Mouse (Mus musculus): ENCODE measurements around the gene N4bp3. TPM values are rescaled to one million over a fixed set of nuclear protein-coding genes. Genes with fewer than 3 reads are reported as not detected.

The N4bp3 gene
- 3.8 TPM for total RNA-seq (2023)

DNA sequence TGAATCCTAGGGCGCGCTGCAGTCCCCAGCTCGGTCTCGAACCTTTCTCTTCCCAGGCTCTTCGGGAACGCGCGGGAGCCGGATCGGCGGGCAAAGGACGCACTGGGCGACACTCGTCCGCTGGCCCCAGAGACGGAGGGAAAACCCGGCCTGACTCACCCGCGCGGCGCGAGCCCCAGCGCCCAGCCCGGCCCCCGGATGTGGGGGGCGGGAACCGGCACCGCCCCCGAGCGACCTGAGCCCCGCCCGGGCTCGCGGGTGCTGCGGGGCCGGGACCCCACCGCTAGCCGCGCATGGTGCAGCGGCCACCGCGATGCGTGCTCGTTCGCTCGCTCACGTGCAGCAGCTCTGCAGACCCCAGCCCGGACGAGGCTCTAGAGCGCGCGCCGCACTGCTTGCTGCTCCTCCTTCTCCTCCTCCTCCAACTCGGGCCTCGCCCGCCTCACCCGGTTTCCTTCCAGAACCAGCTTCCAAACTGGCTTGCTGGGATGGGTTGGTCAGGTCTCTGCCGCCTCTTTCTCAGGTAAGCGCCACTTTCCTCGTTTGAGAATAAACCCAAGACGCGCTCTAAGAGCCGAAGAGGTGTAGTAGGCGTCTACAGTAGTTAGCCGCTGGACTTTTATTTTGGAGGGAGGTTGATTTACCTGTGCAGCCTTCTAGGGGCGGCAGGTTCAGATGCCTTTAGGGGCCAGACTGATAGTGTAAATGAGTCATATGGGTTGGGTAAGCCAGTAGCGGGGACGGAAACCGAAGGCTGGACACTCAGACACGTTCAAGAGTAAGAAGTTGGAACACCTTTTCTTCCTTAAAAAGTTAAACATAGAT, at the start of gene N4bp3, which contains the start of gene D930048N14Rik:
N4bp3 (minus strand) TSS at position 152 of the 825 bp plus-strand sequence.
D930048N14Rik (plus strand) TSS at position 264 of the 825 bp plus-strand sequence.

DNA sequence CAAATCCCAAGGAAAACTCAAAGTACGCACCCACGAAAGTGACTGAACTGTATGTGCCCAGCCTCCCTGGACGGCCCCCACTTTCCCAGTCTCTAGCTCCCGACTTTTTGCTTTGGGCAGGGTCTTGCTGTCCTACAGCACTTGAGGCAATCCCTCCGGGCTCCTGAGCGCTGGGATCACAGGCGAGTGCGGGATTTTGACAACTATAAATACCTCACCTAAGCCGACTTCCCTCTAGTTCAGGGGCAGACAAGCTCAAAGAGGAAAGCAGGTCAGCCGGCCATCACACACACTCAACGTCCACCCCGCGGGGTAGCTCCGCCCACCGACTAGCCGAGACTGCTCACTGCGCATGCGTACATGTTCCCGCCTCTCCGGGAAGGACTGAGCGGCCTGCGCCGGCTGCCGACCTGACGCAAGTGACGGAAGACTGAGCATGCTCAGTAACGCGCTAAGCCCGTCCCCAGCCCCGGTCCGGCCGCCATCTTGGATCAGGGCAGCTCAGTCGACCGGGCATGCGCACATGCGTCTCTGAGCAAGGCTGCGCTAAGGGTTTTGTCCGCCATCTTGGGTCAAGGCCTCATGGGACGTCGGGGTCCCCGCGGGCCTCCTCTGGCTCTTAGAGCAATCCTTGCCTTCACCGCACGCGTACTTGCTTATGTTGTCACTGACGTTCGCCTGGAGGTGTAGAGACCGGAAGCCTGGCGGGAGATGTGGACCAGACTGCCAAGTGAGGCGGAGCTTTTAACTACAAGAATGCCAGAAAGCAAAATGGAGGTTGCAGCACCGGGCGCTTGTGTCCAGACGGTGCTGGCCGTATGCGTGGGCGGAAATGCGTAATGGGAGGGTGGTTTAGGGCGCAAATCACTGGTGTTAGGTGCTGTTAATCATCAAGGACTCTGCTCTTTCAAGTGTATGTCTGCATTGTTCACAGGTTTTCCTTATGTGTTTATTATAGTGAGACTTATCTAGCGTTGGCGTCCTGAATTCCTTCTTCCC, 38.0 kb upstream of the N4bp3 start, which contains the start of gene 0610009B22Rik:
0610009B22Rik (minus strand) TSS at position 545 of the 999 bp plus-strand sequence.

DNA sequence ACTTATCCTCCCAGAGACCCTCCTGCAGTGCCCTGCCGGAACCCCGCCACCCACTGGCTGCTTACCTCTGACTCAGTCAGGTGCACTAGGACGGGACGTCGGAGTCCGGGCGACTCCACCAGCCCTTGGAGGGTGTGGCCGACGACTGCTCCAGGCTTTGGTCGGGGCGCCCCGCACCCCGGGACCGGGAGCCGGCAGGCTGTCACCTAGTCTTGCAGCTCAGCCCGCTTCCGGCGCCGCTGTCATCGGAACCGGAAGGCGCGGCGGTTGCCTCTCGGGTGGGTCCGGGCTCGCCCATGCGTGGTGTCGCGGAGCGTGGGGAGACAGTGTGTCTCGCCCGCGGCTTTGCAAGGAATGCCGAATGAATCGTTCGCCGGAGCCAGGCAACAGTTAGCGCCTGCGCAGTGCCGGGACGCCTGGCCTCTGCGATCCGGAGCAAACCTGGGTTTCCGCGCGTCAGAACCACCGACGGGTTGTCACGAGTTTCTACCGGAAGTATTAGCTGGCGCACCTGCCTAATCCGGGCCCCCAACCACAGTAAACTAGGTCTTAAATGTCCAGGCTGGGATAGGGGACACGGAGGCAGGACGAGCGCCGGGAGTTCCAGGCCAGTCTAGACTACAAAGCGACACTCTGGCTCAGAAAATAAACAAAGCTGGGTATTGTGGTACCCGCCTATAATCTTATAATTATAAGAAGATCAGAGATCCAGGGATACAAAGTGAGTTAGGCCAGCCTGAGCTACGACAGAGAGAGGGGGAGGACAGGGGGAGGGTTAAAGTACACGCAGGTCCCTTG, 14.9 kb downstream of the N4bp3 start, which contains the start of gene Rmnd5b:
Rmnd5b (minus strand) TSS at position 372 of the 798 bp plus-strand sequence.

DNA sequence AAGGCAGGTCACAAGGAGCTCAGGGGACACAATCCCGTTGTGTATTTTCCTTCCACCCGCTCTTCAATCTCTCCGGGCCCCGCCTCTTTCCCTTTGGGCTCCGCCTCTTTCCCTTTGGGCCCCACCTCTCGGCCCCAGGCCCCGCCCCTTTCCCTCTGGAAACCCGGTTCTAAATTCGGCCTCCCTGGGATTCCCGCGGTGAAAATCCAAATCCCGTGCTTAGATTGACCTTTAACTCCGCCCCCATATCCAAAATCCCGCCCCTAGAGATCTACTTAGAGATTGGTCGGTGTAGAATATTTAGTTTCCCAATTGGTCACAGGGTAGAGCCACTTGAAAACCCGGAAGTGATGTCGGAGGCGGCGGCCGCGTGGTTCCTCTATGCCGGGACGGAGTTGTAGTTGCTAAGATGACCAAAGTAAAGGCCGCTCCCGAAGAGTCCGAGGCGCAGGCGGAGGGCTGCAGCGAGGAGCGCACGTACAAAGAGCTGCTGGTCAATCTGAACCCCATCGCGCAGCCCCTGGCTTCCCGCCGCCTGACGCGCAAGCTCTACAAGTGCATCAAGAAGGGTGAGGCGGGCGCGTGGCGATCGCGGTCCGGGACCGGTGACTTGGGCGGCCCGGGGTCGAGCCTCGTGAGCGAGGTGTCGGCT, 31.1 kb downstream of the N4bp3 start, which contains the start of gene Nhp2:
Nhp2 (plus strand) TSS at position 327 of the 652 bp plus-strand sequence.

DNA sequence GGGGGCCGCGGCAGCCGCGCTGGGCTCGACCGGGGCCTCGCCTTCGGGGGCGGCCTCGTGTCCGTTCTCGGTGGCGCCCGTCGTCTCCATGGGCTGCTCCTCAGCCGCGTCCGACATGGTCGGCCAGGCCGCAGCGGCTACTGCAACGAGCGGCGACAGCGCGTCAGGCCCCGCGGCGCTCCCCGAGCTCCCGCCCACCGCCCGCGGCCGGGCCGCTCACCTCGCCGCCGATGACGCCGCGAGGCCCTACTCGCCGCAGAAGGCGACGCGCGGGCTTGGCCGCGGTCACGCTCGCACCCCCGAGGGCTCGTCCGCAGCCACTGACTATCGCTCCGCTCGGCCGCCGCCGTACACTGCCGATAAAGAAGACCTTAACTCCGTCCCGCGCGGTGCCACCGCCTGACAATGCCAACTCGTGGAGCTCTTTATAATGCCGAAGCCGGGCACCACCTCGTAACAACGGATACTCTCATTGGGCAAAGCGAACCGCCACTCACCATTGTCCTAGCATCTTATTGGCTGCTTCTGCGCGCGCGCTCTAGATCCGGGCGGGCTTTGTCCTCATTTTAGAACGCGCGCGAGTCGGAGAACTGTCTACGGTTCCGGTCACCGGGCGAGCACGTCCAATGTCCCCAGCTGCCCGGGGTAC, 44.1 kb downstream of the N4bp3 start, which contains the start of gene Hnrnpab:
Hnrnpab (minus strand) TSS at position 401 of the 649 bp plus-strand sequence.

Other genes starting within 250 kb of the N4bp3 start
- 11.9 TPM for gene Phykpl, start 66.1 kb downstream of the N4bp3 start, total RNA-seq (2023)
- gene Hnrnpab, start 44.0 kb downstream of the N4bp3 start, total RNA-seq (2023), result 227 TPM
- gene Nhp2, start 31.1 kb downstream of the N4bp3 start, total RNA-seq (2023), result 43.6 TPM
- 69.6 TPM for gene Rmnd5b, start 14.9 kb downstream of the N4bp3 start, total RNA-seq (2023)
- gene D930048N14Rik, start 112 bp upstream of the N4bp3 start, total RNA-seq (2023), result 0.91 TPM
- 2.7 TPM for gene 0610009B22Rik, start 38.0 kb upstream of the N4bp3 start, total RNA-seq (2023)
- 50.9 TPM for gene Sec24a, start 112.8 kb upstream of the N4bp3 start, total RNA-seq (2023)
- gene Sar1b, start 112.8 kb upstream of the N4bp3 start, total RNA-seq (2023), result 23.6 TPM
- 56.7 TPM for gene Jade2, start 206.8 kb upstream of the N4bp3 start, total RNA-seq (2023)